Mouse (Mus musculus) spleen, postnatal 10 days (tissue): ENCODE measurements around the gene S100a14.

Experiments
- DNase-seq, 2 experiments: peaks; one replicate each; pipeline ENCODE4 v3.0.0; 2021 to 2022; ENCODE audit warnings: low spot score in 2 of 2

S100a14 gene

GRCm38 (mm10) chr3:90517711-90518110 lies 8.9 kb upstream of the S100a14 start:
- DNase-seq = no peak

GRCm38 (mm10) chr3:90525421-90525820 lies 1.2 kb upstream of the S100a14 start:
- no peak for DNase-seq

GRCm38 (mm10) chr3:90526076-90526475 lies 580 bp upstream of the S100a14 start:
- no peak for DNase-seq

GRCm38 (mm10) chr3:90527291-90527873 lies 726 bp downstream of the S100a14 start:
- DNase-seq = no peak

- no peak for DNase-seq
Observed at GRCm38 (mm10) chr3:90531713-90532112, 5.1 kb downstream of the S100a14 start.

GRCm38 (mm10) chr3:90535446-90535845 lies 8.8 kb downstream of the S100a14 start:
- DNase-seq = no peak

GRCm38 (mm10) chr3:90537141-90537904 lies 10.7 kb downstream of the S100a14 start, which contains the start of gene S100a16:
TSS of gene S100a16 (plus strand) at chr3:90537254.
- no peak for DNase-seq

- no peak for DNase-seq
Observed at GRCm38 (mm10) chr3:90537905-90538296, 11.2 kb downstream of the S100a14 start.

GRCm38 (mm10) chr3:90540904-90541303 lies 14.2 kb downstream of the S100a14 start:
- DNase-seq = no peak

GRCm38 (mm10) chr3:90549676-90550420 lies 23.2 kb downstream of the S100a14 start:
- no peak for DNase-seq

GRCm38 (mm10) chr3:90550421-90550790 lies 23.8 kb downstream of the S100a14 start:
- no peak for DNase-seq

- DNase-seq = no peak
Observed at GRCm38 (mm10) chr3:90552231-90552630, 25.6 kb downstream of the S100a14 start.

- DNase-seq = no peak
Observed at GRCm38 (mm10) chr3:90555954-90556353, 29.3 kb downstream of the S100a14 start.

- no peak for DNase-seq
Observed at GRCm38 (mm10) chr3:90560008-90560628, 33.5 kb downstream of the S100a14 start, which contains the start of gene S100a3. TSS of gene S100a3 (plus strand) at chr3:90560578.

GRCm38 (mm10) chr3:90574691-90575090 lies 48.0 kb downstream of the S100a14 start:
- no peak for DNase-seq

- no peak for DNase-seq
Observed at GRCm38 (mm10) chr3:90575320-90575719, 48.7 kb downstream of the S100a14 start.

GRCm38 (mm10) chr3:90576351-90577001 lies 49.8 kb downstream of the S100a14 start:
- no peak for DNase-seq
